Mouse (Mus musculus): ENCODE measurements around the gene Tsacc.

GRCm38 (mm10) chr3:88268991-88269390 is 27.8 kb downstream of the Tsacc start:
- TF ChIP-seq CTCF (IDR thresholded peaks at IDR 0.05; ENCODE audit: low read depth, low read length) = no peak
- TF ChIP-seq POLR2A (IDR thresholded peaks at IDR 0.05; ENCODE audit: insufficient read depth, low read length) = no peak
- TF ChIP-seq EP300 (IDR thresholded peaks at IDR 0.05; ENCODE audit: insufficient read depth, low read depth, low read length) = no peak

Measured in ES-Bruce4 (cell line).